Mouse (Mus musculus) gastrocnemius, postnatal 4 days (tissue): ENCODE data around the gene Elk3. TPM values are rescaled to one million over a fixed set of nuclear protein-coding genes. Genes with fewer than 3 reads are reported as not detected.
A peak's percentile ranks its signal among the peaks of the same experiment; 100 is the strongest.

ENCODE experiments used
- DNase-seq, 2 experiments: peaks; one replicate each; pipeline ENCODE4 v3.0.0; 2021 to 2022; ENCODE audit warnings: low spot score in 2 of 2, mixed read lengths in 2 of 2
- total RNA-seq, 2 experiments: library from RNA; stranded (reverse); gene quantifications; 2 replicates each; pipeline ENCODE4 v1.2.3; 2021

Gene Elk3
- total RNA-seq, 2 experiments from 2014 or later = 63.4 to 64.4 TPM

GRCm38 (mm10) chr10:93298208-93298607 is 12.7 kb downstream of the Elk3 start:
- DNase-seq = no peak

- DNase-seq = no peak
Observed at GRCm38 (mm10) chr10:93297774-93298173, 13.2 kb downstream of the Elk3 start.

- no peak for DNase-seq
Observed at GRCm38 (mm10) chr10:93294547-93295219, 16.3 kb downstream of the Elk3 start.

- DNase-seq = no peak
Observed at GRCm38 (mm10) chr10:93293621-93294020, 17.3 kb downstream of the Elk3 start.

GRCm38 (mm10) chr10:93291843-93292242 is 19.1 kb downstream of the Elk3 start:
- peak; percentile 69 to 84 for DNase-seq

- DNase-seq = peak; percentile 44 to 57
Observed at GRCm38 (mm10) chr10:93291352-93291751, 19.6 kb downstream of the Elk3 start.

GRCm38 (mm10) chr10:93289404-93289803 is 21.5 kb downstream of the Elk3 start:
- DNase-seq = no peak

GRCm38 (mm10) chr10:93288336-93288735 is 22.6 kb downstream of the Elk3 start:
- no peak for DNase-seq

- no peak for DNase-seq
Observed at GRCm38 (mm10) chr10:93287551-93288145, 23.3 kb downstream of the Elk3 start.

GRCm38 (mm10) chr10:93285489-93285888 is 25.4 kb downstream of the Elk3 start:
- no peak for DNase-seq

GRCm38 (mm10) chr10:93283258-93283657 is 27.7 kb downstream of the Elk3 start:
- DNase-seq = no peak

- DNase-seq = no peak
Observed at GRCm38 (mm10) chr10:93282526-93282964, 28.4 kb downstream of the Elk3 start.

- DNase-seq = no peak
Observed at GRCm38 (mm10) chr10:93281092-93281491, 29.8 kb downstream of the Elk3 start.

GRCm38 (mm10) chr10:93280586-93280985 is 30.3 kb downstream of the Elk3 start:
- DNase-seq = no peak

- no peak for DNase-seq
Observed at GRCm38 (mm10) chr10:93279062-93279461, 31.9 kb downstream of the Elk3 start.

GRCm38 (mm10) chr10:93278361-93278760 is 32.6 kb downstream of the Elk3 start:
- DNase-seq = no peak

- DNase-seq = no peak
Observed at GRCm38 (mm10) chr10:93276857-93277256, 34.1 kb downstream of the Elk3 start.

- DNase-seq = peak in 1 of 2 experiments; percentile 61
Observed at GRCm38 (mm10) chr10:93276349-93276763, 34.6 kb downstream of the Elk3 start.

GRCm38 (mm10) chr10:93275212-93276136 is 35.5 kb downstream of the Elk3 start:
- peak in 1 of 2 experiments; percentile 44 for DNase-seq

- DNase-seq = no peak
Observed at GRCm38 (mm10) chr10:93274277-93274696, 36.6 kb downstream of the Elk3 start.
